Mouse (Mus musculus) layer of hippocampus, postnatal 25 days (tissue): ENCODE data around the gene Gm44973. TPM values are rescaled to one million over a fixed set of nuclear protein-coding genes. Genes with fewer than 3 reads are reported as not detected.
"Not testable (repeated sequence)": the region's sequence is repeated elsewhere in the genome, so short reads cannot be mapped to it uniquely, and the experiment has no call there.

Source experiments
- DNase-seq, 2 experiments: peaks; one replicate each; pipeline ENCODE4 v3.0.0; 2022; ENCODE audit warnings: mixed read lengths in 2 of 2, low spot score in 1 of 2; ENCODE audit errors: extremely low spot score in 1 of 2
- total RNA-seq, 2 experiments: library from RNA; stranded (reverse); gene quantifications; 2 replicates each; pipeline ENCODE4 v1.2.3; 2021

Gene Gm44973
- total RNA-seq, 2 experiments from 2014 or later, result not detected

GRCm38 (mm10) chr7:5079365-5080009 lies 64.2 kb downstream of the Gm44973 start:
- not testable (repeated sequence) for DNase-seq

DNA sequence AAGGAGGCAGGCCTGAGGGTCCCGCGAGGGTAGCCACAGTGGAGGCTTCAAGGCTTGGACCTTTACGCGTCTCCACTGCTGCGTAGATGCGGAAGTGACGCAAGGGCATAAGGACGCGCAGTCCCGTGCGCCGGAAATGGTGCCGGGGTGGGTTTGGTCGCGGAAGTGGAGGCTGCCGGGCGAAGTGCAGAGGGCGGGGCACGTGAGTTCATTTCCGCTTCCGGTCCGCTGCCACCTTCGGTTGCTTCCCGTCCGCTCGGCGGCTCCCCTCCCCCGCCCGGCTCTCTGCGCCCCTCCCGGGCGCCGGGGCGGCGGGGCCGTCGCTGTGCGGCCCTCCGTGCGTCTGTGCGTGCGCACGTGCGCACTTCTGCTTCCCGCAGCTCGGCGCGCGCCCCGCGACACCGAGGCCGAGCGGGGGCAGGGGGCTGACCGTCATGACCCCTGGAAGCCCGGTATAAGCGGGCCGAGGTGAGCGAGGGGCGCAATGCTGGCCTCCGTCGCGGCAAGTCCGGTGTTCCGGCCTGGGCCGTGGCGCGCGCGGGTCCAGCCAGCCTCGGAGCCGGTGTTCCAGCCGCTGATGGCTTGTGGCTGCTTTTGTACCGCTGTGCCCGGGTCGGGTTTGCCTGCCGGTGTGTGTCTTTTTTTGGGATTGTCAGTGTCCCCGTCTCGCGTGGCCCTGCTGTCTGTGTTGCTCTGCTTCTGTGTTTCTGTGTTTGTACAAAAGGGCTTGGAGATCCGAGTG lies 64.9 kb downstream of the Gm44973 start, which contains the start of gene Epn1:
TSS of gene Epn1 (plus strand) at position 226 of the 742 bp plus-strand sequence.
- peak; percentile 94 to 96 for DNase-seq

DNA sequence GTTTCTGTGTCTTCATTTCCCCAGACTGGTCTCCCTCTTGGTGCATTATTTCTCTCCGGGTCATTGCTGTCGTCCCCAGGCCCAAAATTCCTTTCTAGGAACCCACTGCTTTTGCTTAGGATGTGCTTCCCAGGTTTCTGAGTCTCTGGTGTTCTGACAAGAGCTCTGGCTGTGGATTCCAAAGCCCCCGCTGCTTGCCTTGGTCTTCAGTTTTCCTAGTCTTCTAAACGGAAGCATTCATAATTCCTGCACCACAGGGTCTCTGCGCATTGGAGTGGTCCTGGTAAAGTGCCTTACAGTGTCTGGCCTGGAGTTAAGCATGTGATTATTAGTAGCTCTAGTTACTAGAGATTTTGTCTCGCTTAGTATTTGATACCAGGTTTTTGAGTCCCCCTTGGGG lies 65.5 kb downstream of the Gm44973 start:
- DNase-seq, result no peak

GRCm38 (mm10) chr7:5081241-5081640 lies 65.9 kb downstream of the Gm44973 start:
- no peak for DNase-seq

DNA sequence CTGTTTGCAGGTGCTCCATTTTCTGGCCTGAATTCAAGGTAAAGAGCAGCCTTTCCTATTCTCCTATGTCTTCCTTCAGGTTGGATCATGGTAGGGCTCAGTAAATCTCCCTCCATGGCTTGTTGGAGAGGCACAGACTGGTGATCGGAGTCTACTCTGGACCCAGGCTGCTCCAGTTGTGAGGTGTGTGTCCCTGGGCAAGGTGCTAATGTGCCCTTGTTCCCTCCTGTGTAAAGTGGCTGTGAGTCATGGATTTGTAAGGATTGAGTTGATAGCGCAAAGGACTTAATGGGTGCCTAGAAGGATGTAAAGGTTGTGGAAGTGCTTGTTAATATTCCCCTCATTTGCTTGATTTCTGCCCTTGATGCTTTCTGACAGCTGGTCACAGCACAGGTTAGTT lies 66.6 kb downstream of the Gm44973 start:
- no peak for DNase-seq

Other genes starting within 250 kb of the Gm44973 start
- gene Fam71e2, start 244.2 kb upstream of the Gm44973 start, total RNA-seq, result not detected
- gene Il11, start 232.6 kb upstream of the Gm44973 start, total RNA-seq, result under 1 TPM; 0.27 to 0.49 TPM
- not detected for gene Tmem190, start 232.6 kb upstream of the Gm44973 start, total RNA-seq
- gene Tmem238, start 225.8 kb upstream of the Gm44973 start, total RNA-seq, result 1 to 10 TPM; 2.2 to 2.6 TPM
- gene Rpl28, start 222.6 kb upstream of the Gm44973 start, total RNA-seq, result 100 to 1,000 TPM; 484 to 506 TPM
- gene Ube2s, start 202.9 kb upstream of the Gm44973 start, total RNA-seq, result 100 to 1,000 TPM in 1 of 2 experiments, 10 to 100 TPM in 1; 97.7 to 112 TPM
- 100 to 1,000 TPM; 132 to 182 TPM for gene Shisa7, start 170.8 kb upstream of the Gm44973 start, total RNA-seq
- 1 to 10 TPM; 5.6 to 6.0 TPM for gene Isoc2b, start 145.2 kb upstream of the Gm44973 start, total RNA-seq
- 10 to 100 TPM; 11.2 to 12.4 TPM for gene Isoc2a, start 138.3 kb upstream of the Gm44973 start, total RNA-seq
- under 1 TPM; 0.27 to 0.38 TPM for gene Gm36210, start 109.0 kb upstream of the Gm44973 start, total RNA-seq
- 10 to 100 TPM; 13.4 to 14.3 TPM for gene Zfp628, start 100.3 kb upstream of the Gm44973 start, total RNA-seq
- 100 to 1,000 TPM; 109 to 112 TPM for gene Nat14, start 93.5 kb upstream of the Gm44973 start, total RNA-seq
- gene Ssc5d, start 89.7 kb upstream of the Gm44973 start, total RNA-seq, result 1 to 10 TPM; 1.4 to 2.3 TPM
- gene Sbk2, start 51.1 kb upstream of the Gm44973 start, total RNA-seq, result under 1 TPM in 1 of 2 experiments, not detected in 1; 0.59 TPM
- under 1 TPM; 0.59 to 0.66 TPM for gene Sbk3, start 44.3 kb upstream of the Gm44973 start, total RNA-seq
- 10 to 100 TPM; 31.9 to 41.4 TPM for gene Zfp579, start 19.3 kb upstream of the Gm44973 start, total RNA-seq
- 1 to 10 TPM; 7.7 to 8.2 TPM for gene Zfp524, start 1.1 kb upstream of the Gm44973 start, total RNA-seq
- gene Fiz1, start 799 bp upstream of the Gm44973 start, total RNA-seq, result 10 to 100 TPM; 21.3 to 21.7 TPM
- 10 to 100 TPM; 33.0 to 41.3 TPM for gene Zfp865, start 4.9 kb downstream of the Gm44973 start, total RNA-seq
- gene Ccdc106, start 5.1 kb downstream of the Gm44973 start, total RNA-seq, result 10 to 100 TPM; 66.1 to 73.5 TPM
- not detected for gene 4632433K11Rik, start 18.6 kb downstream of the Gm44973 start, total RNA-seq
- 1 to 10 TPM; 5.1 to 6.5 TPM for gene Zfp784, start 22.9 kb downstream of the Gm44973 start, total RNA-seq
- 10 to 100 TPM; 43.1 to 44.0 TPM for gene Zfp580, start 36.0 kb downstream of the Gm44973 start, total RNA-seq
- gene U2af2, start 46.6 kb downstream of the Gm44973 start, total RNA-seq, result 100 to 1,000 TPM; 170 to 180 TPM
- 100 to 1,000 TPM; 520 to 560 TPM for gene Epn1, start 64.7 kb downstream of the Gm44973 start, total RNA-seq
- not detected for gene Rfpl4, start 101.5 kb downstream of the Gm44973 start, total RNA-seq
- under 1 TPM in 1 of 2 experiments, not detected in 1; 0.49 TPM for gene Rasl2-9, start 110.5 kb downstream of the Gm44973 start, total RNA-seq
- gene Vmn1r55, start 134.2 kb downstream of the Gm44973 start, total RNA-seq, result not detected
- gene Vmn1r56, start 181.3 kb downstream of the Gm44973 start, total RNA-seq, result not detected
- gene Vmn1r57, start 203.0 kb downstream of the Gm44973 start, total RNA-seq, result not detected